Mouse (Mus musculus) erythroid progenitor cell, adult 5-6 weeks (primary cell): Measurements from ENCODE around the gene Fgf15. TPM values are rescaled to one million over a fixed set of nuclear protein-coding genes. Genes with fewer than 3 reads are reported as not detected.
"Not testable (repeated sequence)": the region's sequence is repeated elsewhere in the genome, so short reads cannot be mapped to it uniquely, and the experiment has no call there.

Experiments
- ATAC-seq: replicated peaks from 2 replicates; pipeline ENCODE4 v1.8.0; 2016; ENCODE audit warnings: moderate number of reproducible peaks, mild to moderate bottlenecking, moderate TSS enrichment, inconsistent platforms; ENCODE audit not compliant: poor library complexity, low FRiP score, severe bottlenecking
- total RNA-seq, 2 experiments: library from RNA; stranded (forward) in 1 of 2; stranded (reverse) in 1 of 2; fragments of 150-400 nt in 1 of 2; fragments of 186-747, 209-891 nt in 1 of 2; gene quantifications; 2 replicates each; pipeline versions ENCODE4 v1.2.3 to v1.2.4; 2015 to 2017; ENCODE audit warnings: low replicate concordance in 2 of 2

Gene Fgf15
- total RNA-seq, 2 experiments from 2014 or later: not detected

DNA sequence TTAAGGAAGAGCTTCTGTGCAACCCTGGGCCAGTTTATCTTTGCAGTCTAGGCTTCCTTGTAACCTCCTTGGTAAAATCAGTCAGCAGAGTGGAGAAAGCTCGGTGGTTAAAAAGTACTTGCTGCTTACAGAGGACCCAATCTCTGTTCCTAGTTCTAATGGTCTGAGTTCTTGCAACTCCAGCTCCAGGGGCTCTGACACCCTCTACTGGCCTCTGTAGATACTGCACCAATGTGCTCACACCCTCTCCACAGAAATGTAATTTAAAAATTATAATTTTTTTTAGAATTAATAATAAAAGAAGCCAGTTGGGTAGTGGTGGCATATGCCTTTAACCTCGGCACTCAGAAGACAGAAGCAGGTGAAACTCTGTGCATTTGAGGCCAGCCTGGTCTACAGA lies 8.7 kb upstream of the Fgf15 start:
- no peak for ATAC-seq

DNA sequence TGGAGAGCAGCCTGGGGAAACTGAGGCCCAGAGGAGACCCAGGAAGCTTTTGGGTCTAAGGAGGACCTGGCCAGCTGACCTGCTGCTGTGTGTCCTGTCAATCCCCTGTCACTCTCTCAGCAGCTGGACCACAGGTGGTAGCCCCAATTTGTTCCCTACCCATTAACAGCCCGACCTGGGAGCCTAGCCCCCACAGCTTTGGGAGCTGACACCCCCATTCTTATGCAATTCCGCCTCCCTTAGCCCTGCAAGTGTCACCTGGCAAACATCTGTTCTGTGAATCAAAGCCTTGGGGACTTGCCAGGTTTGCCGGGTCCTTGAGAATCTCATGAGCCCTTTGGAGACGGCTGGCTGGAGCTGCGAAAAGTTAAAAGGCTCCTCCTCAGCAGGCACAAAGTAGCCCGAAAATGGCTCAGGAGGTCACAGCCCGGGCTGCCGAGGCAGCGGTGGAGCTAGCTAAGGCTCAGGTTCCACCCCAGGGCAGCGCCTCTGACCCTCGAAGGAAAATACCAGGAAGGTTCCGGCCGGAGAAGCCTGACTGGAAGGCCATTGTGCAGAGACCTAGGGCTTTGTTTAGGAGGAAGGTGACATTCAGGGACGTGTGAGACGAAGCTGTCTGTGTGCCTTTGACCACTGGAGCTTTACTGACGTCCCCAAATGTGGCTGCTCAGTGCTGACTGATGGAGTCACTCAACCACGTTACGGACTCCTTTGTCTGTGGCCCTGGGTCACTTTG lies 7.6 kb upstream of the Fgf15 start:
- ATAC-seq: 0 out of 2 replicates have a peak, but pooled peaks have one; percentile 23

DNA sequence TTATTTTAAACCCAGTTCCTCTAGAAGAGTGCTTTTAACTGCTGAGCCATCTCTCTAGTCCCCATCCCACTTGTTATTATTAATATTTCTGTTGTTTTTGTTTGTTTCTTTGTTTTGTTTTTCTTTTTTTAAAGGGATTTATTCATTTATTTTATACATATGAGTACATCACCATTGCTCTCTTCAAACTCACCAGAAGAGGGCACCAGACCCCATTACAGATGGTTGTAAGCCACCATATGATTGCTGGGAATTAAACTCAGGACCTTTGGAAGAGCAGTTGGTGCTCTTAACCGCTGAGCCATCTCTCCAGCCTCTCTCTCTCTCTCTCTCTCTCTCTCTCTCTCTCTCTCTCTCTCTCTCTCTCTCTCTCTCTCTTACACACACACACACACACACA lies 5.7 kb upstream of the Fgf15 start:
- ATAC-seq: not testable (repeated sequence)

DNA sequence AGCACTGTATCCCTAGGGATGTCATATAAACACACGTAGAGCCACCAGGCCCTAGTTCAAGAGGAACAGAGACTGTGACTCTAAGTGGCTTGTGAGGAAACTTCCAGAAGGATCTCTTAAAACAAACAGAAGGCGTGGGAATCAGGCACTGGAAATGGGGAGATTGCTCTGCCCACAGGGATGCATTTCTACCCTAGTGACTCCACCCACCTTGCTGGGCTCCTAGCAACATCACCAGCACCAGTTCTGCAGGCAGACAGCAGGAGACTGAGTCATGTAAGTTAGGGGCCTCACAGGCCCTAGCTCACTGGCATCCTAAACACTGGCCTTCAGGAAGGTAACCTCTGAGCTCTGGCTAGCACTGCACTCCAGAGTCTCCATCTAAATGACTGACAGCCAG lies 4.5 kb upstream of the Fgf15 start:
- ATAC-seq: no peak

DNA sequence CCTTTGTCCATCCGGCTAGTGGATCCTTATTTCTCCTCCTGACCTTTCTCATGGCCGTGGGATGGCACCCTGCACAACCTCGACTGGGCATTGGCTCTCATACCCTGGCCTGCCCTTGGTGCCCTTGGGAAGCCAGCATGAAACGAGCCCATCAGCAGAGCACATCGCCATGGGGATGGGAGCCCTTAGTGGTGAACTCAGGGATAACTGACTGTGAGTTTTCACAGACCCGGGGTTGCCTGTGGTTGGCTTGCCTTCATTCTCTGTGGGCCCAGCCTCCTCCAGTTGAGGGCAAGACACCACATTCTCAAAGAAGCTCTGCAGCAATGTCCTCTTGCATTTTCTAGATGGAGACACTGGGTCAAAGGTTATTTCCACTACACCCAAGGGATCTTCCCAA lies 4.0 kb upstream of the Fgf15 start:
- ATAC-seq: no peak

DNA sequence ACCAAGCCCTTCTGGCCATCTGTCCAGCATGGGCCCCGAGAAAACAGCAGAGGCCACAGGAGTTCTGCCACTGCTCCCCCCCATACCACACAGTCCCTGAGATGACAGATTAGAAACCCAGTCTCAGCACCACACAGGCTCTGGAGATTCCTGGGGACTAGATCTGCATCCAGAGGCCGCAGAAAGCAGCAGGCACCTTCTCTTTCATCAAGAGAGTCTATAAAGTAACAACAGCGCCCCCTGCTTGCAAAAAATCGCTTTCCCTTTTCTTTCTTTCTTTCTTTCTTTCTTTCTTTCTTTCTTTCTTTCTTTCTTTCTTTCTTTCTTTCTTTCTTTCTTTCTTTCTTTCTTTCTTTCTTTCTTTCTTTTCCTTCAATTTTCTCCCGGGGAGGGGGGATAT lies 2.1 kb upstream of the Fgf15 start:
- ATAC-seq: no peak

DNA sequence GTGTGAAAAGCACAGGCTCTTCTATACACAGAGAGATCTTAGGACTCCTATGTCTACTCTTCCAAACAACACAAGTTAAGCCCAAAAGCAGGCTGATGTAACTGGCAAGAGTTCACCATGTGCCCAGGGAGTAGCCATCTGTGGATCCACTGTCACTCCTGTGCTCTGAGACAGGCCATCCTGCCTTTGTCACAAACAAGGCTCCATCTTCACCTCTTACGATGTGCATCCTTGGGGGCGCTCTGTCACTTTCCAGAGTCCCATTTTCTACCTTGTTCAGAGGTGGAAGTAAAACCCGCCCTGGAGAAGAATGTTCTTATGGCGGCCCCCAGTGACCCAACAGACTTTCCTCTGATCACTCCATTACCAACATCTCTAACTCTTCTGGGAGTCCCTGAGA lies 1.6 kb upstream of the Fgf15 start:
- no peak for ATAC-seq

DNA sequence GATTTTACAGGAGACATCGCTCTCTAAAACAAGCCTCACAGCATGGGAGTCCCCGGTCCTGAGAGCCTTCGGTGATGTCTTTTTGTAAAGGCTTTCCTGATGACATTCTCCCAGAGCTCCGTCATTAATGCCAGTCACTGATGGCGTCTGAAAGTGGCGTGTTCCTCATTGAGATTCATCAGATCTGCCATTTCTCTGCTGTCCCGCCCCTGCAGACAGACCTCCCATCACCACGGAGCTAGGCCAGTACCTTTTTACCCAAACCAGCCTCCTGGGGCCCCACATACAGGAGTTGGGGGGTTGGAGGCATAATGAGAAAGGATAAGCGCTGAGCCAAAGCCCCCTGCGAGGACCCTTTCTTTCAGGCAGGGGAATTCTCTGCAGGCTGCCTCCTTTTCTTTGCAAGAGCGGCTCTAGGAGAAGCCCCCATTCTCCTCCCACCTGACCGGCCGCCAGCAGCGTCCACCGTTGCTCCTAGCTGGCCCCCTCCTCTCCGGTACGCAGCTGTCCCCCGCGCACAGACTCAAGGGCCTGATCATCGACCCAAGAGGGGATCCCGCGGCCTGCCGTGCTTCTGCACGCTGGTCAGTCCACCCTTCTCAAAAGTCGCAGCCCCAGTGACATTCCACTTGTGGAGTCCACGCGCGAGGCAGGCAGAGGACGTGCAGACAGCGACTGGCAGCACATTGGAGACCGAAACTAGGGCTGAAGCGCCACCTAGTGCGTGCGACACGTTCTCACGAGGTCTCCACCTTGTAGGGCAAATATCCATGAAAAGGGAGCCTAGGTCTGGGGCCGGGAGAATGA lies 823 bp upstream of the Fgf15 start:
- ATAC-seq: no peak

DNA sequence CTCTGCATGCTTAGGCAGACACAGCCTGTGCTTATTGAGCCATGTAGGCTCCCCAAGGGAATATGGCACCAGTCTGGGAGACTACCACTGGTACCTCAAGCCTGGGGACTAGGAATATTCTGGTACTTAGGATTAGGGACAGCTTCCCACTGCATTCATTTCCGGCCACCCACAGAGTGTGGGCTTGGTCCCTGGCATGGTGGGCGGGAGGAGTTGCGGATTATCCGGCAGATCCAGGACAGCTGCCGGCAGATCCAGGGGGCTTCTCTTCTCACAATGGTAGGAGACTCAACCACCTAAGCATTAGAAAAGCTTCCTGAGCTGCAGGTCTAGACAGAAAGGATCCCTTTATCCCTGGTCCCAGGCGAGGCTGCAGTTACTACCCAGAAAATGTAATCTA lies 2.2 kb downstream of the Fgf15 start:
- no peak for ATAC-seq

DNA sequence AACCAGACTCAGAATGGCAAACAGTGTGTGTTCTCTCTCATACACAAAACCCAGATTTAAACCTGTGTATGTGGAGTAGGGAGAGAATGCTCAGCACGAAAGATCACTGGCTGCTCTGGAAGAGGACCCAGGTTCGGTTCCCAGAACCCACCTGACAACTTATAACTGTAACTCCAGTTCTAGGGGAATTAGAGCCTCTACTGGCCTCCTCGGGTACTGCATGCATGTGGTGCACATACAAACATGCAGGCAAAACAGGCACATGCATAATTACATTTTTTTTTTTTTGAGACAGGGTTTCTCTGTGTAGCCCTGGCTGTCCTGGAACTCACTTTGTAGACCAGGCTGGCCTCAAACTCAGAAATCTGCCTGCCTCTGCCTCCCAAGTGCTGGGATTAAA lies 9.2 kb downstream of the Fgf15 start:
- ATAC-seq: not testable (repeated sequence)

DNA sequence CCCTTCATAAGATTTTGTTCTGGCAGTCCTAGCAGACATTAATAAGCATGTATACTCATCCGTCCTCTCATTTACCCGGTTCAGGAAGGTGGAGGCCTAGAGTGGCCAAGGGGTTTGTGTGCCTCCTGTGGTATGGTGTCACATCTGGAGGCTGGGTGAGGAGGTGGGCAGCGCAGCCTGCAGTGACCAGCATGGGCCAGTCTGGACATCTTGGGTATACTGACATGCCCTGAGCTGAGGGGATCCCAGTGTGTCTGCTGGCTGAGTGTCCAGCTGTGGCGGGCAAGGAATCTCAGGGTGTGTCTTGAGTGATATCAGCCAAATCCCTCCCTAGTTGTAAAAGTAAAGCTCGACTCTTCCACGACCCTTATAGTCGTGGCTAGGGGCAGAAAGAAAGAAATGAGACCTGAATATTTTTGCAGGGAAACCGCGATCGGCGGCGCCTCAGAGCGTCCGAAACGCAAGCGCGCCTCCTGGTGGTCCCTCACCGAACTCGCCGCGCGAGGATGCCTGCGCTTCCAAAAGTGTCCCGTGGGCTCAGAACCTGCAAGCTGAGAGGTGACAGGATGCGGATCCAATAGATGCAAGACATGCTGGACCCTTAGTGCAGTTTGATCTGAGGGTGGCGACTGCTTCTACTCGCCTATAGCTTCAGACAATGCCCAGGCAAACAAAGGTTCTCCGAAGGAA lies 10.5 kb downstream of the Fgf15 start:
- ATAC-seq: peak; percentile 78

DNA sequence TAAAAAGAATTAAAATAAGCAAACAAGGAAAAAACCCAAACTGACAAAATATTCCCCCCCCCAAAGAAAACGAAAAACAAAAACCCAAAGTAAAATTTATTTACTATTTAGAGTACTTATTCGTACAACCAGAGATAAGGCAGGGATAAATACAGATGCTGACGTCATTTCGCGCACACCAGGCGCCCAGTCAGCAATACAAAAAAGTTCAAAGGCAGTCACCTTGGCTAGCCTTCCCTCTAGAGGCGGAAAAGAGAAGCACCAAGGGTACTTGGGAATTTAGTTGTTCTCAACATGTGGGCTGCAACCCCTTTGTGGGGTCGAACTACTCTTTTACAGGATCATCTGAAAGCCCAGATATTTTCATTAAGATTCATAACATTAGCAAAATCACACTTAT lies 11.5 kb downstream of the Fgf15 start:
- no peak for ATAC-seq

DNA sequence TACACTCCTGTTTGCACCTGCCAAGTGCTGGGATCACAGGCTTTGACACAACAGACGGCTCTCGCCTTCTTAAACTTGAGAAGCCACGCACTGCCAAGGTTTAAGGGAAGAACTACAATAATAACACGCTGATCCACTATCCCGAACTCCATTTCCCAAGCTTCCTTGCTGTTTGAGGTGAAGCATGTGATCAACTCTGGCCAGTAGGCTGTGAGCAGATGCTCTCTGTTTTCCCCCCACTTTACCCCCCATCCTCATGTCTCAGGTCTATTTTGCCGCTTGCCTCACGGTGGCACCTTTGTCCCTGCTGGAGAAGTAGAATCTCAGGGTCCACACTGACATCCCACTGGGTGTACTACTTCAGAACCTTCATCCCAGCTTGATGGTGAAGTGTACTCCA lies 12.4 kb downstream of the Fgf15 start:
- no peak for ATAC-seq

DNA sequence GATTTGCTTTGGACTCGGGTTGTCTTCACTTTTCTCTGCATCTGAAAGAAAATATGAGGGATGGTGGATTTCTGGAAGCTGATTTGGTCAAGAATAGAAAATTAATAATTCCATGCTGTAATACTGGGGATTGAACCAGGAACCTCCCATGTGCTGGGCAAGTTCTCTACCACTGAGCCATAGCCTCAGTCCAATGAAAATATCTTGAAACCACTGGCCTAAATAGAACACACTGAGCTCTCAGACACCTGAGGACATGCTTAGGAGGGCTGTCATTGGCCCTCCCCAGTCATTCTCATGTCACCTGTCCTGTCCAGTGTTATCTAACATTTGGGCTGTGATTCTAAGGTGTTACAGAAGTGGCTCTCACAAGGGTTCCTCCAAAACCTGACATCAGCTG lies 14.8 kb downstream of the Fgf15 start:
- ATAC-seq: no peak

DNA sequence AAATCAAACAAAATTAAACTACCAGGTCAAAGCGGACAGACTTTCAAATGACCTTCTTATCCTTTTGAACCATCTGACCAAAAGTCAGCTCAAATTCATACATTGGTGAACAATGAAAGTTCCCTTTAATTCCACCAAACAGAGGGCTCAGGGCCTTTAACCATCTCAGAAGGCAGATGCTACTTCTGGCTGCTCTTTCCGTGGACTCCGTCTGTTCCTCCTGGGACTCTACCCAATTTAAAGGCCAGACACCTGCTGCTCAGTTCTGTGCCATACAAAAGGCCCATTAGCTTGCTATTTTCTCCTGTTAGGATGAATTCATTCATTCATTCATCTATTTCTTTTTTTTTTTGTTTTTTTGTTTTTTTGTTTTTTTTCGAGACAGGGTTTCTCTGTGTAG lies 16.6 kb downstream of the Fgf15 start:
- no peak for ATAC-seq

DNA sequence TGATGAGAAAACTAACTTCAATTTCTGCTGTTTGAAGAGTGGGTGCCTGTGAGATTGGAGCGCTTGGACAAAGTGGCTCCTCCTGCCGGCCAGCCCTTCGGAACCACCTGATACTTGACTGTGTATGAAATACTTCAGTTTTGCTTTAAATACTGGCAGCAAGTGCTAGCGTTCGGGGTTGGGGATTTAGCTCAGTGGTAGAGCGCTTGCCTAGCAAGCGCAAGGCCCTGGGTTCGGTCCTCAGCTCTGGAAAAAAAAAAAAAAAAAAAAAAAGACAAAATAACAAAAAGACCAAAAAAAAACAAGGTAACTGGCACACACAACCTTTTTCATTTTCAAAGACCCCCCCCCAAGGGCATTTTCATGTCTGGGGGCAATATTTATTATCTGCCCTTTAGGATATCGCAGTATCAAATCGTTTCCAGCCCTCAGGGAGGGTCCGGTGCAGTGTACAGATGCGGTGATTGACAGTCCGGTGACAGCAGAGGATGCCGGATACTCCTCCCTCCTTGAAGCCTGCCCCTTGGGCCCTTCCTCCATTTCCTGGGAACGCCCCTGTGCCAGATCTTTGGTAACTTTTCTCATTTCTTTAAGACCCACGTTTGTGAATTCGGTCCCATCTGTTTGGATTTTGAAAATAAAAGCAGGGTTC lies 18.1 kb downstream of the Fgf15 start:
- ATAC-seq: peak; percentile 71

DNA sequence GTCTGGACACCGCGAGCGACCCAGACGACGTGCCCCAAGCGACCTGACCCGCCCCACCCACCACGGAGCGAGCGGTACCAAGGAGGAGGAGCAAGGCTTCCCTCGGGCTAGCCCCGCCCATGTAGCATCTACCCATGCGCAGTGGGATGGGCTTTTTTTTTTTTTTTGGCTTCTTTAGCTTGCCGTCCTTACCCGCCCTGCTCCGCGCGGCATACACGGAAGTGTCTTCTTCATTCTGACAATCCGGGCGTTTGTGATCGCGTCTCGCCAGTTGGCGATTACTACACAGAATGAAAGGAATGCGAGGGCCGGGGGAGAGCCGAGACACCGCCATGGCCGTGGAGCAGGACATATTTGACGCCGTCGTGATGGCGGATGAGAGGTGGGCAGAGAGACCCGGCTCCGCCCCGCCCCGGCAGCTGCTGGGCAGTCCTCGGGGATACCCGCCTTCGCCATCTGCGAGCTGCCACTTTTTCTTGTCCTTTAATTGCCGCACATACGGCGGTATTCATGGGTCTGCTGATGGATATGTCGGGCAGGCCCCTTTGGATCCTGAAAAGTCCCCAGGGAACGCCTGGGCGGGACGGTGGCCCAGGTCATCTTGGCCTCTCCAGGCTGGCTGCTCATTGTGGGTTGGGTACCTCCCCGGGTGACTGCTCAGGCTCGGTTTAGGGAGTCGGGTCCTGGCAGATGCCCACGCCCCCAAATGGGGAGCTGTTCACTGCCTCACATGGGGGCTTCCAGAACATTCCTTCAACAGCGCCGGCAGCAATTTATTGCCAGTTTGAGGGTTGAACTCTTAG lies 18.8 kb downstream of the Fgf15 start, which contains the start of gene LTO1:
Gene LTO1 (plus strand): TSS at position 153 of the 803 bp plus-strand sequence.
- ATAC-seq: peak; percentile 92

DNA sequence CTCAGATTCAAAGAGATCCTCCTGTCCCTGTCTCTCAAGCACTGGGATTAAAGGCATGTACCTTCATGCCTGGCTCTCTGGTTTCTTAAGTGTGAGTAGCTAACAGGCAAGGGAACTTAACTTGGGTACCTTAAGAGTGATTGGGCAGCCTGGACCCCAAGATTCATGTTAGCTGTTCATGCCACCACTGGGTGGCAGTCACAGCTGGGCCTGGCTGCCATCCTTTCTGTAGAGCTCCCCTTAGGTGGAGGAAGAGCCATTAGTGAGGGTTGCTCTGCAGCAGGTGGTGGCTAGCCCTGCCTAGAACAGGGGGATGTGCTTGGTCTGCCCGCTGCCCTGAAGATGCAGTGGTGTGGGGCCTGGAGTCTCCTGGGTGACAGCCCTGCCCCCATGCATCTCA lies 22.5 kb downstream of the Fgf15 start:
- ATAC-seq: no peak

DNA sequence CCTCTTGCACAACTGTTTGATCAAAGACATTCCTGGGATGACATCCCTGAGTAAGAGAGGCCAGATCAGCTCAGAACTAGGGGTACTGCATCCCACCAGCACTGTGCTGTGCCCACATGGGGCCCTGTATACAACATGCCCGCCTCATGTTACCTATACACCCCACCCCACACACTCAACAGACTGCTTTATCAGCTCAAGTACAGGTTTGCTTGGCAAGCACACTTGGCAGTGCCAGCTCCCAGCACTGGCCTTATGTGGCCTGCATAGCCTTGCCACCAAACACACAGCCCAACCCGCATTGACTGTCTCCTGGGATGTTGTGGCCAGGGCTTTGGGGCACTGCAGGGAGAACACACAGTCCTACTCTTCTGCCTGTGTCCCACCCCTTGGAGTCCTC lies 31.3 kb downstream of the Fgf15 start:
- ATAC-seq: no peak
